Mouse (Mus musculus) hindbrain, embryonic 15.5 days (tissue): ENCODE measurements at regions not wholly inside any gene's neighbourhood (a gene's known extent, or its start where the extent isn't known, plus 50 kb on each side); places are given as distances from the start of the nearest gene placed in this dataset. TPM values are rescaled to one million over a fixed set of nuclear protein-coding genes. Genes with fewer than 3 reads are reported as not detected.
"Not testable (repeated sequence)": the region's sequence is repeated elsewhere in the genome, so short reads cannot be mapped to it uniquely, and the experiment has no call there.

Experiments
- ATAC-seq: fragments of 200-750 bp; cut with Nextera tagmentation; 2 replicates; pipeline ENCODE4 v1.8.0; 2017; ENCODE audit warnings: low read depth, moderate number of reproducible peaks, moderate TSS enrichment; ENCODE audit not compliant: low FRiP score
- H3K27ac ChIP-seq: fragments of 300-500 bp; sonication (generic); replicated peaks from 2 replicates; pipeline ENCODE4 v1.5.1; 2015; ENCODE audit warnings: mild to moderate bottlenecking, inconsistent platforms
- H3K27me3 ChIP-seq: fragments of 300-500 bp; sonication (generic); 2 replicates; pipeline ENCODE4 v1.6.1; 2015; ENCODE audit warnings: control low read depth, inconsistent platforms
- H3K36me3 ChIP-seq: fragments of 300-500 bp; sonication (generic); 2 replicates; pipeline ENCODE4 v1.6.1; 2015; ENCODE audit warnings: control low read depth, inconsistent platforms
- H3K4me1 ChIP-seq: fragments of 300-500 bp; sonication (generic); replicated peaks from 2 replicates; pipeline ENCODE4 v1.6.1; 2015; ENCODE audit warnings: control low read depth, inconsistent platforms
- H3K4me2 ChIP-seq: fragments of 300-500 bp; sonication (generic); 2 replicates; pipeline ENCODE4 v1.6.1; 2015; ENCODE audit warnings: moderate library complexity, mild to moderate bottlenecking, inconsistent platforms
- H3K4me3 ChIP-seq: fragments of 300-500 bp; sonication (generic); 2 replicates; pipeline ENCODE4 v1.5.1; 2015; ENCODE audit warnings: mild to moderate bottlenecking, inconsistent platforms
- H3K9ac ChIP-seq: fragments of 300-500 bp; sonication (generic); 2 replicates; pipeline ENCODE4 v1.6.1; 2015; ENCODE audit warnings: inconsistent platforms
- H3K9me3 ChIP-seq: fragments of 300-500 bp; sonication (generic); 2 replicates; pipeline ENCODE4 v1.6.1; 2016; ENCODE audit warnings: control low read depth, inconsistent platforms
- WGBS: fragments of 180-500 bp; shearing (Covaris S2); methylation state at CpG from one replicate; pipeline ENCODE4 v1.1.7; 2015; 5-methylcytosine and 5-hydroxymethylcytosine counted together
- microRNA-seq: library from miRNA; unstranded; fragments of <30 nt; microRNA quantifications from one replicate; pipeline ENCODE4, GENCODE M21; 2016

DNA sequence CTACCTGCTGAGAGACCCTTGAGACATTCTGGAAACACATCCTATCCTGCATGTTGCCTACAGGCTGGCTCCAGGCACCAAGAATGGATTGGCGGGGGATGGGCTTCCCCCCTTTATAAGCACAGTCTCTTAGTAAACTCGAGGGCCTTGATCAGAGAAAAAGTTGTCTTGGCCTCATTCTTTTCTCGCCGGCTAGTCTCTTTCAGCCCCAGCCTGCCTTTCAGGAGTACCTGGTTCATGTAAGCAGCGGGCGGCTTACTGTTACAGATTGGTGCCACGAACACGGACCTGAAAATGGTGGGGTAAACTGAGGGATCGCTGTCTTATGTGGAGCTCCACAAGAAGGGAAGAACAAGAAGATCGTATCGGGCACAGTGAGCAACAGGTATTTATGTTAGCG lies 67.5 kb upstream of the Lemd2 start:
- H3K27me3 ChIP-seq = not testable (repeated sequence)
- 93% methylated on average over 12 of the region's 12 CpGs for WGBS

GRCm38 (mm10) chr17:27270776-27271175 lies 66.5 kb upstream of the Lemd2 start:
- H3K36me3 ChIP-seq = not testable (repeated sequence)

More for the DNA sequence above, 67.5 kb upstream of the Lemd2 start:
- not testable (repeated sequence) for H3K36me3 ChIP-seq, H3K9me3 ChIP-seq, H3K4me1 ChIP-seq, H3K4me3 ChIP-seq, H3K9ac ChIP-seq, H3K4me2 ChIP-seq, ATAC-seq, H3K27ac ChIP-seq

GRCm38 (mm10) chr17:27264607-27265006 lies 60.3 kb upstream of the Lemd2 start:
- H3K4me3 ChIP-seq, ATAC-seq, H3K36me3 ChIP-seq, H3K4me1 ChIP-seq, H3K9ac ChIP-seq, H3K27me3 ChIP-seq, H3K4me2 ChIP-seq, H3K27ac ChIP-seq, H3K9me3 ChIP-seq: not testable (repeated sequence)
- 94% methylated on average over 9 of the region's 9 CpGs for WGBS

More at GRCm38 (mm10) chr17:27270776-27271175, 66.5 kb upstream of the Lemd2 start:
- H3K4me1 ChIP-seq, H3K9me3 ChIP-seq, H3K4me3 ChIP-seq, H3K4me2 ChIP-seq, H3K27me3 ChIP-seq, H3K9ac ChIP-seq, ATAC-seq, H3K27ac ChIP-seq: not testable (repeated sequence)
- WGBS = 96% methylated on average over 8 of the region's 8 CpGs

DNA sequence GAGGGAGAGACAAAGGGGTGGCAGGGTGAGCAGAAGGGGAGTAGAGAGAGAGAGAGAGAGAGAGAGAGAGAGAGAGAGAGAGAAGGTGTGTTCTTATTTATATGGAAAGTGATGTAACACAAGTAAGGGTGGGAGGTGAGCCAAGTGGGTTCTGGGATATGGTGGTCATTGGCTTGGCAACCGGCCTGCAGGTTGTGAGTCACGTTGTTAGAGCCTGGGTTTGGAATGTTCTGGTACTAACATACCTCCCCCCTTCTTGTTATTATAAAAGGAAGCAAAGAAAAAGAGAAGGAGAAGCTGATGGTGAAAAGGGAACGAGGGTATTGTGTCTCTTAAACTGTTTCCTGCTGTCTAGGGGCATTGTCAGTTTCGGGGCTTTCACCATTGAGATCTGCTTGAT lies 58.3 kb upstream of the Lemd2 start:
- Histone ChIP-seq H3K27me3 (no peaks in the 10 kb centered on the region), H3K4me3 (no peak overlapping the region), H3K4me1 (no peaks in the 10 kb centered on the region), H3K9ac (no peak overlapping the region), H3K36me3 (no peaks in the 10 kb centered on the region), H3K27ac (no peak overlapping the region), H3K4me2 (no peak overlapping the region), H3K9me3 (no peaks in the 10 kb centered on the region)
- ATAC-seq = no peak
- WGBS = 75% methylated on average over 4 of the region's 4 CpGs

DNA sequence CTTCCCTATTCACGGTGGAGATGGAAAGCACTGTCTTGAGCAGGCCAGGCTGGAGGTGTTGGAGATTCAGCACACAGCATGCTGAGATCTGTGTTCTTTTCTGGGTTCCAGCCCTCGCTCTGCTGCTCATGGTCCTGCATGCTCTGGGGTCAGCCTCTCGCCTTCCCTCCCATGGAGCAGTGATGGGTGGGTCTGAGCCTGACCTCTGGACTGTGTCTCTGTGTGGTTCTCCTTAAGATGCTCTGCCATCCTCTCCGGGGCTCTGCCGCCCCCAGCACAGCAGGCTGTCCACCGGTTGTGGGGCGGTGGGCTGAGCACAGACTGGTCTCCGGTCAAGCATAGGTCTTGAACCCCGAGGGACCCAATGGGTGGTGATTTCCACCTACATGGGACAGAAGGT lies 57.7 kb upstream of the Lemd2 start:
- no peaks in the 10 kb centered on the region for H3K36me3 ChIP-seq
- H3K9me3 ChIP-seq = no peaks in the 10 kb centered on the region
- H3K27me3 ChIP-seq = no peaks in the 10 kb centered on the region
- no peak overlapping the region for H3K4me3 ChIP-seq
- no peaks in the 10 kb centered on the region for H3K4me1 ChIP-seq
- ATAC-seq = no peak
- no peak overlapping the region for H3K9ac ChIP-seq
- H3K4me2 ChIP-seq = no peak overlapping the region
- 91% methylated on average over 9 of the region's 9 CpGs for WGBS
- H3K27ac ChIP-seq = no peak overlapping the region

DNA sequence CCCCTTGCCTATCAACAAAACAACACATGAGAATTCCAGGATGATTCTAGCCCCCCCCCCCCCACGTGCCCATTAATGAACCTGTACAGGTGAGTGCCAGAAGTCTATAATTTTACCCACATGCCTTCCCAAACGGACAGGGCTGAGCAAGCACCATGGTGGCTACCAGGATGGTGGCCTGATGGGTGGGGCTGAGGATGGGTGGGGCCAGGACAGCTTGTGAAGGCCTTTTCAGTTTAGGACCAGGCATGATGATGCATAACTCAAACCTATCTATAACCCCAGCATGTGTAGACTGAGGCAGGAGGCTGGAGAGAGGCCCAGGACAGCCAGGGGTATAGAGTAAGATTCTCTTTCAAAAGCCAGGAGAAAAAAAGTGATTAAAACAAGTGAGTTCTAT lies 57.0 kb upstream of the Lemd2 start:
- Histone ChIP-seq H3K4me1 (no peaks in the 10 kb centered on the region; the same call in 1 of the 2 replicates), H3K9me3 (no peaks in the 10 kb centered on the region), H3K9ac (no peak overlapping the region), H3K27me3 (no peaks in the 10 kb centered on the region), H3K4me2 (no peak overlapping the region), H3K36me3 (no peaks in the 10 kb centered on the region), H3K27ac (no peak overlapping the region), H3K4me3 (no peak overlapping the region)
- ATAC-seq = no peak
- WGBS = 76% methylated on average over 2 of the region's 2 CpGs

GRCm38 (mm10) chr17:27260116-27260515 lies 55.8 kb upstream of the Lemd2 start:
- no peaks in the 10 kb centered on the region for H3K27me3 ChIP-seq
- H3K4me2 ChIP-seq = no peak overlapping the region
- H3K27ac ChIP-seq = no peak overlapping the region
- 91% methylated on average over 9 of the region's 9 CpGs for whole genome bisulfite sequencing
- no peak for ATAC-seq
- no peaks in the 10 kb centered on the region for H3K36me3 ChIP-seq
- H3K4me3 ChIP-seq = no peak overlapping the region
- H3K9me3 ChIP-seq = no peaks in the 10 kb centered on the region
- H3K9ac ChIP-seq = no peak overlapping the region
- no peaks in the 10 kb centered on the region; the same call in 1 of the 2 replicates for H3K4me1 ChIP-seq

- 50% methylated on average over 7 of the region's 7 CpGs for WGBS
- Histone ChIP-seq H3K4me1 (no peaks in the 10 kb centered on the region; the same call in 1 of the 2 replicates), H3K27me3 (no peaks in the 10 kb centered on the region), H3K9me3 (no peaks in the 10 kb centered on the region), H3K9ac (no peak overlapping the region), H3K4me3 (no peak overlapping the region), H3K36me3 (no peaks in the 10 kb centered on the region), H3K27ac (no peak overlapping the region), H3K4me2 (no peak overlapping the region)
- no peak for ATAC-seq
Measured at GRCm38 (mm10) chr17:27257345-27257744, 53.1 kb upstream of the Lemd2 start.

GRCm38 (mm10) chr17:27255804-27256203 lies 51.5 kb upstream of the Lemd2 start:
- Histone ChIP-seq H3K36me3 (no peaks in the 10 kb centered on the region), H3K27me3 (no peaks in the 10 kb centered on the region), H3K27ac (no peak overlapping the region), H3K4me2 (no peak overlapping the region), H3K4me1 (peaks cover 5% of the 10 kb centered on the region), H3K9me3 (no peaks in the 10 kb centered on the region), H3K9ac (no peak overlapping the region), H3K4me3 (no peak overlapping the region)
- no peak for ATAC-seq
- WGBS = 52% methylated on average over 7 of the region's 7 CpGs

Small RNA genes in the stretch of these regions (microRNA-seq; reads per million reads assigned to microRNA genes)
- not detected for gene Mir7214
- gene Mir7216 = not detected
- not detected for gene Mir7217
- not detected for gene Mir7218
